Mouse (Mus musculus): ENCODE results near the gene Dicer1.

The Dicer1 gene

GRCm38 (mm10) chr12:104751814-104752765, at the start of gene Dicer1:
Dicer1 (minus strand) TSS chr12:104751952.
- DNase-seq (ENCODE audit: low spot score in 2 of 2) = peak; percentile 96

GRCm38 (mm10) chr12:104799365-104799764, 47.6 kb upstream of the Dicer1 start:
- no peak for DNase-seq (ENCODE audit: low spot score in 2 of 2)

- DNase-seq (ENCODE audit: low spot score in 2 of 2) = no peak
These were observed 46.2 kb upstream of the Dicer1 start for GRCm38 (mm10) chr12:104797905-104798304.

- no peak for DNase-seq (ENCODE audit: low spot score in 2 of 2)
These were observed 45.1 kb upstream of the Dicer1 start for GRCm38 (mm10) chr12:104796635-104797378.

- no peak for DNase-seq (ENCODE audit: low spot score in 2 of 2)
These were observed 43.2 kb upstream of the Dicer1 start for GRCm38 (mm10) chr12:104794957-104795356.

GRCm38 (mm10) chr12:104793486-104793885, 41.7 kb upstream of the Dicer1 start:
- no peak for DNase-seq (ENCODE audit: low spot score in 2 of 2)

GRCm38 (mm10) chr12:104777603-104778002, 25.9 kb upstream of the Dicer1 start:
- DNase-seq (ENCODE audit: low spot score in 2 of 2) = no peak

- no peak for DNase-seq (ENCODE audit: low spot score in 2 of 2)
These were observed 20.2 kb upstream of the Dicer1 start for GRCm38 (mm10) chr12:104771941-104772340.

- no peak for DNase-seq (ENCODE audit: low spot score in 2 of 2)
These were observed 17.5 kb upstream of the Dicer1 start for GRCm38 (mm10) chr12:104769201-104769785.

GRCm38 (mm10) chr12:104767183-104767582, 15.4 kb upstream of the Dicer1 start:
- DNase-seq (ENCODE audit: low spot score in 2 of 2) = no peak

GRCm38 (mm10) chr12:104765761-104766160, 14.0 kb upstream of the Dicer1 start:
- DNase-seq (ENCODE audit: low spot score in 2 of 2) = peak; percentile 41 to 72

GRCm38 (mm10) chr12:104765116-104765515, 13.4 kb upstream of the Dicer1 start:
- DNase-seq (ENCODE audit: low spot score in 2 of 2) = peak in 1 of 2 experiments; percentile 42

- no peak for DNase-seq (ENCODE audit: low spot score in 2 of 2)
These were observed 12.2 kb upstream of the Dicer1 start for GRCm38 (mm10) chr12:104763918-104764317.

GRCm38 (mm10) chr12:104761411-104761810, 9.7 kb upstream of the Dicer1 start:
- no peak for DNase-seq (ENCODE audit: low spot score in 2 of 2)

- no peak for DNase-seq (ENCODE audit: low spot score in 2 of 2)
These were observed 6.3 kb upstream of the Dicer1 start for GRCm38 (mm10) chr12:104758066-104758465.

- no peak for DNase-seq (ENCODE audit: low spot score in 2 of 2)
These were observed 1.9 kb upstream of the Dicer1 start for GRCm38 (mm10) chr12:104753686-104754085.

GRCm38 (mm10) chr12:104751331-104751813, 380 bp downstream of the Dicer1 start:
- peak in 1 of 2 experiments; percentile 30 for DNase-seq (ENCODE audit: low spot score in 2 of 2)

GRCm38 (mm10) chr12:104748946-104749345, 2.8 kb downstream of the Dicer1 start:
- no peak for DNase-seq (ENCODE audit: low spot score in 2 of 2)

- DNase-seq (ENCODE audit: low spot score in 2 of 2) = no peak
These were observed 4.5 kb downstream of the Dicer1 start for GRCm38 (mm10) chr12:104747252-104747651.

- no peak for DNase-seq (ENCODE audit: low spot score in 2 of 2)
These were observed 5.2 kb downstream of the Dicer1 start for GRCm38 (mm10) chr12:104746601-104747000.

- DNase-seq (ENCODE audit: low spot score in 2 of 2) = no peak
These were observed 8.1 kb downstream of the Dicer1 start for GRCm38 (mm10) chr12:104743687-104744086.

- peak; percentile 15 to 21 for DNase-seq (ENCODE audit: low spot score in 2 of 2)
These were observed 9.5 kb downstream of the Dicer1 start for GRCm38 (mm10) chr12:104742247-104742646.
